Mouse (Mus musculus): ENCODE measurements around the gene Gorasp1.

Gene Gorasp1

DNA sequence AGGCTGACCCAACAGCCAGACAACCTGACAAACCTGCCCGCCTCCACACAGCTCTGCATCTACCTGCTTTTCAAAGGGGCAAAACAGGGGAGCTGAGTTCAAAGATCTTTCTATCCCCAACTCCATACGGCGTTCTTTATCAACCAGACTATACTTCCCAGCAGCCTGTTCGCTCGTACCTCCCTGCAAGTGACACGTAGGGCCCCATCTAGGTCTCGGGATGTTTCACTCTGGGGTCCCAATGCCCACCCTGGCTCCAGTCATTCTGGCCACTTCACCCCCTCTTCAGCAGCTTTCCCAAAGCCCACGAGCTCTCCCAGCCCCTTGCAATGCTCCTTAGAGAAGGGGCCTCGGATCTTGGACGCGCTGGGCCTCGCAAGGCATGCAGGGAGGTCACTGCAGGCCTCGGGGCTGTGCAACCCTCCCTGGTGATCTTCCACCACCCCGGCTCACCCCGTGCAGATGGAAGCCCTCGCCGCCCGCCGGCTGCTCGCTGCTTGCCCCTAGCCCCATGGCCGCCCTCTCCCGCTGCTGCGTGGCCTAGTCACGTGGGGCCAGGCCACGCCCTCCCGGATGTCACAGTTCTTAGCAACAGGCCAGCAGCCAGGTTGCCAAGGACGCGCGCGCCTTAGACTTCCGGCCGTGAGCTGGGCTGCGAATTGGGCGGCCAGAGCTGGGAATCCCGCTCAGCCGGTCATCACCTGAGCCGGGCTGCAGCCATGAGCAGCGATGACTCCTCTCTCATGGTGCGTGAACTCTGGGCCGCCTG, at the start of gene Gorasp1, which contains the start of gene Ttc21a:
Gene Gorasp1 (minus strand): TSS at position 561 of the 769 bp plus-strand sequence.
Gene Ttc21a (plus strand): TSS at position 602 of the 769 bp plus-strand sequence.
- peak; percentile 99 for DNase-seq (ENCODE audit: low spot score)

DNA sequence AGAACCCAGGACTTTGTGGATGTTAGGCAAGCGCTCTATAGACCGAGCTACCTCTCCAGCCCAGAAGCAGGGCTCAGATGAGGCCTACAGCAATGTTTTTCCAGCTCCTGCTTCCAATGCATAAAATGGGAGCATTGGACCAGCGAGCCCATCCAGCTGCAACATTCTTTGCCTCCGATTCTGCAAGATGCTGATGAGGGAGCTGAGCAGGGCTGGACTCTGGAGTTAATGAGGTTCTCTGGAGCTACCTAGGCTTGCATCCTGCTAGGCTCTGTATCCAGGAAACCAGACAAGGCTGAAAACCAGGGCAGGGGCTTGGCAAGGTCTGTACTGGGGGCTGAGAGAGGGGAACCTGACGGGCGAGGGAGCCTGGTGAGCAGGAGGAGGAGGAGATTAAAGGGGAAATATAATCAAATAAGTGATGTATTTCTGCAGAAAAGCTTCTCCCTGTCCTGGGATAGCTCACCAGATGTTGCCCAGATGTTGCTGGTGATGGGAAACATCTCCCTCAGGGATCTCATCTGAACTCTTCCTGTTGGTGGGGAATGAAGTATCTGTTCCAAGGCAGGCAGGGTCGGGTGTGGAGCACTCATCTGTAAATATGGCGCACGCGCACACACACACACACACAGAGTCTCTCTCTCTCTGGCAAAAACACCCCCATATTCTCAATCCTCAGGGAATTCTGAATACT, 48.7 kb upstream of the Gorasp1 start:
- no peak for DNase-seq (ENCODE audit: low spot score)

DNA sequence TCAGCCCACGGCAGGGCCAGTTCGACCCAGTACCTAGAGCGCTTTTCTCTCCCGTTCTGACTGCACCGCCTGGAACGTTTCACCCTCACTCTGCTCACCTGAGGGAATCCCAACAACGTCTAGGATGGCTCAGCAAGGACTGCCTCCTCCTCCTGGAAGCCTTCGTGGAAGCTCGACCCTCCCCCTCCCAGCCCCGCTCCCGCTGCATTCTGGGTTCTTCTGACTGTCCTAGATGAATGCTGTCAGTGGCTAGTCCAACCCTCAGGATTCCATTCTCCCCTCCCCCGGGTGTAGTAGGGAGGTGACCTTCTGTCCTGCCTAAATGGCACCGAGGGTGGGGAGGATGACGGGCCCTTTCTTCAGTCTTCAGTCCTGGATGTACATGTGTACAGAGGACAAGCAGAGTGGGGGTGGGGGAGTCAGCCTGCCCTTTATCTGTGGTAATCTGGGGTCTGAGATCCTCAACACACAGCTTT, 47.2 kb upstream of the Gorasp1 start, which contains the start of gene Csrnp1:
Gene Csrnp1 (minus strand): TSS at position 123 of the 476 bp plus-strand sequence.
- no peak for DNase-seq (ENCODE audit: low spot score)

DNA sequence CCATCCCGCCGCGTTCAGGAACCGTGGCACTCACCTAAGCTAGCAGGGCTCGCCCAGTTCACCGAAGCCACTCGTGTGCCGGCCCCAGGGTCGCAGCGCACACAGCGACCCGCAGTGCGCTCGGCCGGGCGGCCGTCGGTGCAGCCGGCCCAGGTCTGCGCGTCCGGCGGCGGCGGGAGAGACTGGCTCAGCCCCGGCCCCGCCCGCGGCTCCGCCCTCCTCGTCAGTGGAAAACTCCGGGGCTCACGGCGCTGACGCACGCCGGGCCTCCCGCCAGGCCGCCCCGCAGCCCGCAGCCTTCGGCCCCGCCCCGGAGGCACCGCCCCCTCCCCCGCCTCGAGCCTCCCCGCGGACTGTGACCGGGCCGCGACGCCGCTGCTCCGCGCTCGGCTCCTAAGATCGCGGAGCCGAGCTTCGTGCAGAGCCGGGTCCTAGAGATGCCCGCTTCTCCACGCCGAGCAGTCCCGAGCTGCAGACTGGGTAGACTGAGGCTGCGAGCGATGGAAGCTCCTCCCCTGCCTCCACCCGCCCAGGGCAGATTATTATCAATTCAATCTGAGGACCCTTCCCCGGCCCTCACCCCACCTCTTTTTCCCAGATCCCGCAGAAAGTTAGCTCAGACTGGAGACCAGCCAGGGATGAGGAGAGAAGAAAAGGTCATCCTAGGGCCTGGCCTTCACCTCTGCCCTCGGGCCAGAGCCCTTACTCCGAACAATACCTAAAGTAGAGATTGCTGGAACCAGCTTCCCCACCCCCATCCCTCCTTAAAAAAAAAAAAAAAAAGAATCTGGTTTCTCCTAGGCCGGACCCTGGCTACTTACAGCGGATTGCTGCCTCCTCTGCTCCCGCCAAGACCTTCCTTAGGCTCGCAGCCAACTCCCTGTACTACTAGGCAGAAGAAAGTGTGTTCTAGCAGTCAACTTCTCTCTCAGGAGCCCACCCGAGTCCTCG, 46.5 kb upstream of the Gorasp1 start:
- DNase-seq (ENCODE audit: low spot score) = peak; percentile 96

DNA sequence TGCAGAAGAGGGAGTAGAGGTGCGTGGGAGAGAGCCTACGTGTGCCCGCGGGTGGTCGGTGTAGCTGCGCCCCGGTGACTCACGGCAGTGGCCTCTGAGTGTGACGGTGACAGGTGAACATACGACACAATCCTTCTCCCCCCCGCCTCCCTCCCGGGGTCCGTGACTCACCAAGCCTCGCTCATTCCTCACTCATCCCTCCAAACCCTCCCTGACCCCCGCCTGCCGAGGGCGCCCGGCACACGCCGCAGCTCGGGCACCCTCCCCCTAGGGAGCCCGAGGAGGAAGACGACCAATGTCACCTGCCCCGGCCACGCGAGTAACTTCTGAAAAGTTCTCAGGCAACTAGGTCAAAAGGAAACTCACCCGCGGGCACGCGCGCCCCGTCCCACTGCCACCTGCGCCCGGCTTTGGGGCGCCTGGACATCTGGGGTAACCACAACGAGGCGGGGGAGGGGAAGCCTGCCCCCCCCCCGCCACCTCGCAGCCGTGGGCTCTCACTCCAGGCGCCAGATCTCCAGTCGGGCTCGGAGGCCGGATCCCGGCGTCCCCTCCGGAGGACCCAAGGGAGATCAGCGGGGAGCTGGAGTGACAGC, 45.7 kb upstream of the Gorasp1 start:
- peak; percentile 66 for DNase-seq (ENCODE audit: low spot score)

DNA sequence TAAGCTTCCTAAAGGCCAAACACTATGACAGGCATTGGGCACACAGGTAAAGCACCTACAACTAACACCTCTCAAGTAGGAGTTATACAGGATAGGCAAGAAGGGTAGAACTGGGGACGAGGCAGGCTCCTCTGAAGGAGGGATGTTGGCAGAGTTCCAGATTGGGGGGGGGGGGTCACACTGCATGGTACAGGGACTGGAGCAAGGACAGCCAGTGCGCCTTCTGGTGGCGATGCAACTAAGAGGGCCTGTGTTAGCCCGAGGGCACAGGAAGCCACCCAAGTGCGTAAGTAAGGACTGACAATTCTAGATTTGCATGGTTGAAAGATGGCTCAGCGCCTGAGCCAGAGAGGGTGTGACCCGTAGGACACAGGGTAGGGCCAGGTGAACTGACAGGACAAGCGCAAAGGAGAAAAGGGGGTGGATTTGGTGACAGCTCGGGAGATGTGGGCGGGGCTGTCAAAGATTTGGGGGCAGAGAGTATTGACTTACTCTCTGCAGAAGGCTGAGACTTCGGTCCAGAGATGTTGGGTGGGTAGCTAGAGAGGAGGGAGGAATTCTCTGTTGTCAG, 45.0 kb upstream of the Gorasp1 start:
- peak; percentile 73 for DNase-seq (ENCODE audit: low spot score)

DNA sequence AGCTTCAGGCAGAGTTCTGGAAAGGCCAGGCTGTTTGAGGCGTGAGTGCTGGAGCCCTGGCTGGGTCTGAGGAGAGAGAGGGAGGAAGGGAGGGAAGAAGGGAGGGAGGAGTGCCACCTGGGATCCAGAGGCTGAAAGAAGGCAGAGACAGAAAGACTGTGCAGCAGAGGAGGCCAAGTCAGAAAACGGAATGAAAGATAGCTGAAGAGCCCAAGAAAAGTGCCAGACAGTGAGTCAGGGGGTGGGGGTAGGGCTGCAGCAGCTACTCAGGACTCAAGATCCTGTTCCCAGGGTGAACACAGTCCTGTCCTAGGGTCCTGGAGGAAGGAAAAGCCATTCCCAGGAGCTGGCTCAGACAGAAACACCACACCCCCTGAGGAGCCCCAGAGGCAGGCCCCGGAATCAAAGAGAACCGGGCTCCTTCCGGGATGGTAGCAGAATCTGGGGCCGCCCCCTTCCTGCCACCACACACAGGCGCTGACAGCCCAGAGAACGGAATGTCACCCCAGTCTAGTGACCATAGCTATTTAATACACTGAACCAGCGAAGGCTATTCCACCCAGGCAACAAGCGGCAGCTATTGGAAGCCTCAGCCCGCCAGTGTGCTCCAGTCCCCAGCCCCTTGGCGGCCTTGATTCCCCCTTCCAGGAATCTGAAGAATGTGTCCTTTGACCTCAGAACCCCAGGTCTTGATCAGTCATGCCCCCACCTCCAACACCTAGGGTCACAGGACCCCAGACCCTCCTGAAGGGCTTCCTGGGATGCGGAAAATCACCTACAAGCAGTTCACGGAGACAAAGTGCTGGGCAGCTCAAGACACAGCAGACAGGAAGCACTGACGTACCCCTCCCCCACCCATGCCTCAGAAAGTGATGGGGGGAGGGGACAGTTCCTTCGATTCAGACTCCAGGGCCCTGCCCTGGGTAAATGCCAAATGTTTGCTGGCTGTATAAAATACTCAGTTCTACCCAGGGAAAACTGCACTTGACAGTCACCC, 44.1 kb upstream of the Gorasp1 start:
- DNase-seq (ENCODE audit: low spot score) = peak; percentile 71

DNA sequence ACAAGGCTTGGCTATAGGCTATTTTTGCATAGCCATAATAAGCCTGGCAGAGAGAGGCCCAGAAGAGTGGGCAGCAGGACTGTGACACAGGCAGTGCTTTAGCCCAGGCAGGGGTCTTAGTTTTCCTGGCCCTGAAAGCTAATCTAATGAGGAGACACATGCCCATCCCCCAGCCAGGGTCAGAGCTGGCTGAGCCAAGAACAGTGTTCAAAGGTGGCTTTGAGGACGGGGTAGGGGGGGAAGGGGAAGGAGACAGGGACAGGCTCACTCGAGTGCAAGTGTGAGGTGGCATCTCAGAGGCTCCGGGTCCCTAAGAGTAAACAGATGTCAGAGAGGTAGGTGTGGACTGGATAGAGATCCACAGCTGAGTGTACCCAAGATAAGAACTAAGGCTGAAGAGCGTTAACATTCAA, 43.4 kb upstream of the Gorasp1 start:
- no peak for DNase-seq (ENCODE audit: low spot score)

DNA sequence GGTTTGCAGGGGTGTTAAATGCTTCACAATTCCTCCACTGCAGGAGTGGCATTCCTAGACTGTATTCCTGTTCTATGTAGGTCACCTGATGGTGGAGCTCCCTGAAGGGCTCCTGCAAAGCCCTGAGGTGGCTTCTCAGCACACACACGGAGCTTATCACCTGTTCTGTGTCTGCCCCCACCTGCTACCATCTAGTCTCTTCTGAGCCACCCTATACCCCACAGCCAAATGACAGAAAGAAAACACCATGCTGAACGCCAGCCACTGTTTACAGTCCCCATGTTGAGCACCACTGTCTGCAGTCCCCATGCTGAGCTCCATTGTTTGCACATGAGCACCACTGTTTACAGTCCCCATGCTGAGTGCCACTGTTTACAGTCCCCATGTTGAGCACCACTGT, 42.4 kb upstream of the Gorasp1 start:
- DNase-seq (ENCODE audit: low spot score) = no peak

DNA sequence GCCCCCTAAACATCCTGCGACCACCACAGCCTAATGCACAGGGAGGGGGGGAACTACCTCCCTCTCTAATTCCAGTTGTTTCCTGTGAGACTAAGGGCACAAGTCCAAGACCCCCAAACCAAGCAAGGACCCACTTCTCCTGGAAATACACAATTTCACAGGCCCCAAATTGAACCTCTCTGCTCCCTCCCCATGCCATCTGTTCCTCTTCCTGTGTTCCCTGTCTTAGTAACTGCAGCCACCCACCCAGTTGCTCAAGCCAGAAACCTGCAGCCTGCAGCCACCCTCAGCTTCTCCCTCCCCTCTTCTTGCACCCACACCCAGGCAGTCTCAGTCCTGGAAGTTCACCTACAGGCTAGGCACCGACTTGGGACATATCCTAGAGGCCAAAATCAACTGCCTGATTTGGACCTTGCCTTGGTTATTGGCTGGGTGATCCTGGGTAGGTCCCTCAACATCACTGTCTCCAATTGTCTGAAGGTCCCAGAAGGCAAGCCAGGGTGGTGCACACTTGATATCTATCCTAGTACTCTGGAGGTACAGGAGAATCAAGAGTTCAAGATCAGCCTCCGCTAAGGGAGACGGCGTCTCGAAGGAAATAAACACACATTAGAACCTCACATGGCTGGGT, 41.6 kb upstream of the Gorasp1 start:
- DNase-seq (ENCODE audit: low spot score) = no peak

DNA sequence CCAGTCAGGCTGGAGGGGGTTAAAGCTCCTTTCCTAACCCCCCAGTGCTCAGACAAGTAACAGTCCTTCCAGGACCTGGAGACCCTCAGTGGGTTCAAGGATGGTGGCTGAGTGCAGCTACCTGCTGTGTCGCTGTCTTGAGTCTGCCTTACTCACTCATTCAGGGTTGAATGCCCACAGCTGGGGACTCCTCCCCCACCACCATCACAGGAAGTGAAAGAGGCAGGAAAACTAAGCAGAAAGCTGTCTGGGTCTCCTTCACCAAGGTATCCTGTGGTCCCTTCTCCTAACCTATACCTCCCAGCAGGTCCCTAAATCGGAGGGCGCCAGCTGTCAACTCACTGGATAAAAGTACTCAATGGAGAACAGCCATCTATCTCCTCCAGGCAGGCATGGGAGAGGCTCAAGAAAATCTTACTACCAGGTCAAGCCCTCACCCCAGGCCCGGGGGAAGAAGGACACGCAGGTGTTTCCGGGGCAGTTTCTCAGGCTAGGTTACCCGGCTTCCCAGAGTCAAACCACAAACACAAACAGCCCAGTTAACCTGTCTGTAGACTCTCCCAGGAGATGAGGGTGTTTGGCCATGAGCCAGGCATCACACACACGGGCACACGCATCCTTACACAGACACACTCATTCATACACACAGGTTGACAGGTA, 40.9 kb upstream of the Gorasp1 start:
- DNase-seq (ENCODE audit: low spot score) = peak; percentile 50

DNA sequence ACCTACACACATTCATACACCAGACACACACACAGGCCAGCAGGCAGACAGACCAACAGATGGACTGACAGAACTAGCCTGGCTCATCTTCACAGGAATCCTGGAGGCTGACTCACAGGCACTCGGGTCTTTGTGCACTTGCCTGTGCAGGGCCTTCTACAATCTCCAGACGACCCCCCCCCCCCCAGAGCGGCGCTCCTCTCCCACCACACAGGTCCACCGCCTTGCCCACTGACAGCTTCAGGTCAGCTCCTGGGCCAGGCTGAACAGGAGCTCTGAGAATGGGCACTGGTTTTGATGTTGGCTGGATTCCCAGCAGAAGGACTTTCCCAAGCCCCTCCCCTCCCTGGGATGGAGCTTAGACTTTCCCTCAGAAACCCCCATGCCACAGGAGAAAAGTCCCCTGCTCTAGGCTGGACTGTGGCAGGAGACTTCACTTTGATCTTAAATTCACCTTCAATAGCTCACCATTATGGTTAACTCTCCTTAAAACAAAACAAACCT, 40.2 kb upstream of the Gorasp1 start:
- peak; percentile 43 for DNase-seq (ENCODE audit: low spot score)

DNA sequence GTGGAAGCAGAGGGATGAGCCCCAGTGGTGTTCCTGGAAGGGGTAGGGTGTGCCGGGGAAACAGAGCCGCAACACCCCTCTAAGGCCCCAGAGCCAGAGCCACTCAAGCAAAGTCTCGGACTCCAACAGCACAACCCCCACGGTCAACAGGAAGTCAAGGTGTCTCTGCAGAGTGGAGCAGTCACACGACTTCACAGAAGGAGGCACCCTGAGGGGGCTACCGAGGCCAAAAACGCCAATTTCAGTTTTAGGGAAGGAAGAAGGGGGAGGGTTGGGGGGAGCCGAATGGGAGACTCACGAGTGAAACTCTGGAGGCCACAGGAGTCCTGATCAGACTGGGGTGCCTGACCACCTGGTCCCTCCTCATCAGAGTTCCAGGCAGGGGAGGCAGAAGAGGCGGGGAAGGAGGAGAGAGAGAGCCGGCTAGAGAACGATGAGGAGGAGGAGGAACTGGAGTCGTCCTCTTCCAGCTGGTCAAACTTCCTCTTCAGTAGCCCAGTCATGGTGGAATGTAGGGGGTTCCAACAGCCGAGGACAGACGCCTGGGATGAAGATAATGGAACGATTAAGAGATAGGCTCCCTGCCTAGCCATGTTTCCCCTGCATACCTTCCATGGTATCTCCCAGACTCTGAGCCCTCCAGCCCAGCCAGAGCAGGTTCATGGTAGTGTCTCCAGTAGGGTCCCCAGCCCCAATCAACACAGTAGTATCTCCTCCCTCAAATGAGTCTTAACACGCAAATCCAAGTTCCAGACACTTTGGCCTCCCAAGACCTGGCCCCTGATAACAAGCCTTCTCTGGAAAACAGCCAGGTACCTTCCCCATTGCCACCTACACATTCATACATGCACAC, 39.6 kb upstream of the Gorasp1 start:
- DNase-seq (ENCODE audit: low spot score) = peak; percentile 40

DNA sequence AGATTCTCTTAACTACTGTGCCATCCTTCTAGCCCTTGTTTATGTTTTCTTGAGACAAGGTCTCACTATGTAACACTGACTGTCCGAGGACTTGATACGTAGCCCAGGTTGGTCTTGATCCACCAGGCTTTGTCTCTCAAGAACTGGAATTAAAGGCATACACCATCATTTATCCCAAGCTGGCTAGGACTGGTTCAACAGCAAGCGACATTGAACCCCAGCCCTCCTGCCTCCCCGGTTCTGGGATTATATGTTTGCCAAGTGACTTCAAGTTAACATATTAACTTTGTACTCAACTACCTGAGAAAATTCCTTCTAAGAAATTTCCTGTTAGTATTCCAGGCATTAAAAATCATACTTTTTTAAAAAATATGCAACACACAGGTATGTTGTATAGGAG, 37.9 kb upstream of the Gorasp1 start:
- no peak for DNase-seq (ENCODE audit: low spot score)

DNA sequence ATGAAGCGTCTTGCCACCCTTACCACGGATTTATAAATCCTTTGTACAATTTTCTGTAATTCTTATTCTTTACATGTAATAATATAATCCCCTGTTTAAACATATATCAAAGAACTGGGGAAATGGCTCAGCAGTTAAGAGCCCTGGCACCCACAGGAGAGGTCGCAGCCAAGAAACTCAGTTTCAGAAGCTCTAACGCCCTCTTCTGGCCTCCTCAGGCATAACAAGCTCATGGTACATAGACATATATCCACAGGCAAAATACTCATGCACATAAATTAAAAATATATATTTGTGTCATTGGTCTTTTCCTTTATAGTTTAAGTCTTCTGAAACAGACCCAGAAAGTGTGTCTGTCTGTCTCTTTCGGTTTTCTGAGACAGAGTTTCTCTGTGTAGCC, 37.2 kb upstream of the Gorasp1 start:
- DNase-seq (ENCODE audit: low spot score) = peak; percentile 53

DNA sequence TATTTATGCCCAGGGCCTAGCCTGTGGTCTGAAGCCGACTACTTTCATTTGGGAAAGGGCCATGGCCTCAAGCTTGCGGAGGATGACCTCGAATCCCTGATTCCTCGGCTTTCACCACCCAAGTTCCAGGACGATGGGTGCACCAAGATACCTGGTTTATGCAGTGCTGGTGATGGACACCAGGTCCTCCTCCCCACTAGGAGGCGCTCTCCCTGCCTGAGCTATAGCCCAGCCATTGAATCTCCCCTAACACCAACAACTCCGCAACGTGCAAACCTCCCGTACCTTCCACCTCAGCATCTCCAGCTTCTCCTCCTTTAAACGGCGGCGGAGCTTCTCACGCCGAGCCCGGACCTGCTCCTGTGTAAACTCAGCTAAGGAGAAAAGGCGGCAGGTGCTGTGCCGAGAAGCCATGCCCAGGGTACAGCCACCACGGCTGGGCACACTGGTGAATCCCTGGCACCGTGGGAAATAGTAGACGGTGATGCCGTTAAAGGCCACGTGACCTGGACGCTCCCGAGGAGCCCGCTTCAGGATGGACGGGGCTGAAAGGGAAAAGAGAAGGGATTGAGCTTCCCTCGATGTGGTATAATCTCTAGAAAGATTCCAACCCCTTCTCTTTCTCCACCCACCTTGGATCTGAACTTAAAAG, 36.6 kb upstream of the Gorasp1 start:
- DNase-seq (ENCODE audit: low spot score) = peak; percentile 69

DNA sequence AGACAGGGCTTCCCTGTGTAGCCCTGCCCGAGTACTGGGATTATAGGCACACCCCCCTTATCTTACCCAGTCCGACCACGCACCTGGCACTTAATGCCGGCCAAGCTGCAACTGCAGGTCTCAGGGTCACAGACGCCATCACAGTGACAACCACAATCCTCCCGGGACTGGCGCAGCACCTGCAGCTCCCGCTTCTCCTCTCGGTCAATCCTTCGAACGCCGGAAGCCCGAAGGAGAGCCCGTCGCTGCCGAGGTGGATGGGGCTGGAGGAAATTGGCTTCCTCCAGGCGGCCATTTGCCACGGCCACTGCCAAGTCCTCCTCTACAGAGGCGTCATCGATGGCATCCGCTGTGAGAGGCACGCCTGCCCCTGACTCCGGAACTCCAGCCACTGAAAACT, 35.9 kb upstream of the Gorasp1 start:
- peak; percentile 40 for DNase-seq (ENCODE audit: low spot score)
